Mouse (Mus musculus): ENCODE results near the gene AI481877. TPM values are rescaled to one million over a fixed set of nuclear protein-coding genes. Genes with fewer than 3 reads are reported as not detected.

The AI481877 gene
- not detected in 2 replicates for polyA plus RNA-seq (2012; rRNA removed; ENCODE audit: low replicate concordance)

GRCm38 (mm10) chr4:59138507-59139033, at the start of gene AI481877:
TSS of gene AI481877 (minus strand) at chr4:59138983.

GRCm38 (mm10) chr4:59034918-59035785, 103.6 kb downstream of the AI481877 start, which contains the start of gene Gng10:
TSS of gene Gng10 (plus strand) at chr4:59035088.

GRCm38 (mm10) chr4:59002948-59003805, 135.6 kb downstream of the AI481877 start, which contains the start of gene Gm20503:
TSS of gene Gm20503 (plus strand) at chr4:59003210.

GRCm38 (mm10) chr4:58994762-58995161, 144.0 kb downstream of the AI481877 start, which contains the start of gene Dnajc25:
TSS of gene Dnajc25 (plus strand) at chr4:58995062.

Other genes with a start within 250 kb of the AI481877 start
- gene Ecpas, start 226.2 kb downstream of the AI481877 start, polyA plus RNA-seq (2012; rRNA removed; ENCODE audit: low replicate concordance) = 26.9 and 30.1 TPM in 2 replicates
- not detected in 2 replicates for gene Zkscan16, start 195.4 kb downstream of the AI481877 start, polyA plus RNA-seq (2012; rRNA removed; ENCODE audit: low replicate concordance)
- gene Ptgr1, start 151.9 kb downstream of the AI481877 start, polyA plus RNA-seq (2012; rRNA removed; ENCODE audit: low replicate concordance) = 12.7 and 12.9 TPM in 2 replicates
- 3.5 and 4.2 TPM in 2 replicates for gene Dnajc25, start 143.9 kb downstream of the AI481877 start, polyA plus RNA-seq (2012; rRNA removed; ENCODE audit: low replicate concordance)
- 3.7 TPM in 1 of 2 replicates, not detected in the other for gene Gm20503, start 135.8 kb downstream of the AI481877 start, polyA plus RNA-seq (2012; rRNA removed; ENCODE audit: low replicate concordance)
- gene Gng10, start 103.9 kb downstream of the AI481877 start, polyA plus RNA-seq (2012; rRNA removed; ENCODE audit: low replicate concordance) = 5.7 and 14.0 TPM in 2 replicates
- 26.4 and 37.0 TPM in 2 replicates for gene Ugcg, start 50.3 kb upstream of the AI481877 start, polyA plus RNA-seq (2012; rRNA removed; ENCODE audit: low replicate concordance)

Measured in duodenum, adult 2 months (tissue).